Mouse (Mus musculus): ENCODE measurements around the gene Frat1. TPM values are rescaled to one million over a fixed set of nuclear protein-coding genes. Genes with fewer than 3 reads are reported as not detected.

Gene Frat1
- 10 to 100 TPM; 17.5 to 20.5 TPM for total RNA-seq (2021)

DNA sequence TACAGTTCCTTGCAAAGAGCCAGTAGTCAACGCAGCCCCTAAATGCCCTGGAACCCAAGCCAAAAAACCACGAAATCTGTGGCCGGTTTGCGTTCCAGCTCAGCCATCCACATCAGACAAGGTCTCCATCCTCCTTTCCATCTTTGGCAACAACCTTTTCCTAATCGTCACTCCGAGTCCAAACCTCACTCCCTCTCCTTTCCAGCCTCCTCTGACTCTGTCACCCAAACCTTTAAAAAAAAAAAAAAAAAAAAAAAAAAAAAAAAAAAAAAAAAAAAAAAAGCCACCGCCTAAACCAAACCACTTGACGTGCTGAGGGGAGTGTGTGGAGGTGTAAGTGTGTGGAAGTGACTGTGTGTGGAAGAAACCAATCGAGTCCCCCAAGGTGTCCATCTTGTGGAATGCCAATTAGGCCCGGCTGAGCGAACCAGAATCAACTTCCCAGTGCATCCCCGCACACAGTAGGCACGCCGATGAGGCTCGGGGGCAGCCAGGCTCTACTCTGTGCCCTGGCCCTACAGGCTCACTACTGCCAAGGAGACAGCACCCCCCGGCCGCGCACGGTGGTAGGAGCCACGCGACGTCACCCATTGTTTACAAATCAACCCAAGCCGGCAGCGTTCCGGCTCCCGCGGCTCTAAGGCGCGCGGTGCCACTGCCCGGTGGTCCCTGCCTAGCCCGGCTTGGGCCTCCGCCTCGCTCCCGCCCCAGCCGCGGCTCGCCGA, at the start of gene Frat1:
TSS of gene Frat1 (plus strand) at position 590 of the 725 bp plus-strand sequence.
- DNase-seq: peak; percentile 92 to 94

- DNase-seq: no peak
Measured at GRCm38 (mm10) chr19:41786896-41787295, 42.9 kb upstream of the Frat1 start.

DNA sequence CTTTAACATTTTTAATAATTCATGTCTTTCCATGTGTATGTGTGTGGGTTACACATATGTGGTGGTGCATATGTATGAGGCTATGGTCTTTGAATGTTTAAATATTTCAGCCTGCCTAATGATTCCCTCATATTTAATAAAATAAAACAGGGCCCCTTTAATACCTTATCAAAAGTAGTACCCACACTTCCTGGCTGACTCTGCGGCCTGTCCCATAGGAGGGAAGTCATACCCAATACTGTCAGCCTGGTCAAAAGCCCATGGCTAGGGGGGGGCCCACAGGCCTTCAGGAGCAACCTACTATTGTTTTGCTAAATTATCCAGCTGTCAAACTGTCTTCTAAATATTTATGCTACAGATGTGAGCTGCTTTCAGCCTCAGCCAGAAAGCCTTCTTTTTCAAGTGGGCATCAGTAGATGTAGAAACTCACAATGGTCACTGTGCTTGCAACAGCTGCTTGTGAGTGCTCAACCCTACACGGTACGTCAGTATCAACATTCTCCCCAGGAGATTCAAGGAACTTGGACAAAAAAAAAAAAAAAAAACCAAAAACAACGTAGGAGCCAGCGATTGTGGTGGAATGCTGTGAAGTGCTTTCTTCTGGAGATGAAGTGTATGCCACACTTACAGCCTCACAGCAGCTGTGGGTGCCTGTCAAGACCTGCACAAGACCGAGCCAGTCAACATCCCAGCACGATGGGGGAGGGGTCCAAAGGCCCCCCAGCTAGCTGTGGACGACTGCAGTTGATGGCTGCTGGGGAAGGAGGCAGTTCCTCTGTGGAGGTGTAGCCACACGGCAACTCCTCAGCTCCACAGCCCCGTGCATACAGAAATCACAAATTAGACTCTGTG, 40.4 kb upstream of the Frat1 start:
- DNase-seq: no peak

- no peak for DNase-seq
Measured at GRCm38 (mm10) chr19:41791384-41791783, 38.4 kb upstream of the Frat1 start.

DNA sequence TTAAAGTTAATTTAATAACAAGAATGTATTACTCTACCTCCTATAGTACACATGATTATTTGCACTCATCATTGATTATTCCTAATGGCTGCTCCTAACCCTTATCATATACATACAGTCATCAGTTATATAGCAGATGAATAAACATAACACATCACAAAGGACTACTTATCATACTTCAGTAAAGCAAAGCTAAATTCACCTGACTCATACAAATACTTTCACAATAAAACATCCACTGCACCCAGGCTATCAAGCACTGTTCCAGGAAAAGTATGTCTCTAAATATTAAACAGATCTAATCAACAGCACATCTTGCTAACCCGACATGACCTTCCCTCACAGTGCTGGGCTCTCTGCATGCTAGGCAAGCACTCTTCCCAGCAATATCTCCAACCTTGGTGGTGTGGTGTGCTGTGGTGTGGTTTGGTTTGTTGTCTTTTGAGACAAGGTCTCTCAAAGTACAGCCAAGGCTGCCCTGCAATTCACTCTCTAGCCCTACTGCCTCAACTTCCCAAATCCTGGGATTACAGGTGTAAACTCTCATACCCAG, 36.8 kb upstream of the Frat1 start:
- no peak for DNase-seq

- no peak for DNase-seq
Measured at GRCm38 (mm10) chr19:41794017-41794416, 35.8 kb upstream of the Frat1 start.

DNA sequence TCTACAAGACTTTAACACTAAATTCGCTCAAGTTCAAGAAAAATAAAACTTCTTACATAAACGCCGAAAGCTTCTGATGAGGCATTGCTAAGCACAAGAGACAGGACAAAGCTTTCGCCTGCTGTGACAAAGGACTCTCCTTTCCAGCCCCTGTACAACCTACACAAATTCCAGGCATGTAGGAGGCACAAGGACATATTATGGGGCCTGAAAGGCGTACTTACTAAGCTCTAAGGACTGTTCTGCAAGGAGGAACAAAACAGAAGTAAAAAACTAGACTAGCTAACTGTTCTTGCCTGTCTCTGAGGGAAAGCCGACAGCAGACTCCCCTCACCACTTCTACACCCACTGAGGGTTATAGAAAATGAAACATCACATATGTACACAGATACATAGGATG, 34.9 kb upstream of the Frat1 start:
- DNase-seq: no peak

GRCm38 (mm10) chr19:41796148-41796760, 33.5 kb upstream of the Frat1 start:
- no peak for DNase-seq

- no peak for DNase-seq
Measured at GRCm38 (mm10) chr19:41796789-41797327, 32.9 kb upstream of the Frat1 start.

- no peak for DNase-seq
Measured at GRCm38 (mm10) chr19:41797536-41797935, 32.2 kb upstream of the Frat1 start.

DNA sequence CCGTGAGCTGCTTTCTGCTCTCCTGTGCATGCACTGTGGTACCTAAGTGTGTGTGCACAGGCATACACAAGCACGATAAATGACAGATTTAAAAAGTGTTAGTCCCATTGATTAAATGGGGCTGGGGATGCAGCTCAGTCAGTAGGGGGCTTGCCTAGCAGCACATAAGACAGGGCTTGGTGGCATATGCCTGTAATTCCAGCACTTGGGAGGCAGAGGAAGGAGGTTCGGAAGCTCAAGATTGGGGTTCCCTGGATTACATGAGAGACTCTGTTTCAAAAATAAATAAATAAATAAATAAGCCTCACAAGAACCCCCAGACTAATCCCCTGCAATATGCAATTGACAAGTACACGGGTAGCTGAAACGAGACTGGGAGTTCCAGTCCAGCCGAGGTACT, 29.3 kb upstream of the Frat1 start:
- DNase-seq: no peak

DNA sequence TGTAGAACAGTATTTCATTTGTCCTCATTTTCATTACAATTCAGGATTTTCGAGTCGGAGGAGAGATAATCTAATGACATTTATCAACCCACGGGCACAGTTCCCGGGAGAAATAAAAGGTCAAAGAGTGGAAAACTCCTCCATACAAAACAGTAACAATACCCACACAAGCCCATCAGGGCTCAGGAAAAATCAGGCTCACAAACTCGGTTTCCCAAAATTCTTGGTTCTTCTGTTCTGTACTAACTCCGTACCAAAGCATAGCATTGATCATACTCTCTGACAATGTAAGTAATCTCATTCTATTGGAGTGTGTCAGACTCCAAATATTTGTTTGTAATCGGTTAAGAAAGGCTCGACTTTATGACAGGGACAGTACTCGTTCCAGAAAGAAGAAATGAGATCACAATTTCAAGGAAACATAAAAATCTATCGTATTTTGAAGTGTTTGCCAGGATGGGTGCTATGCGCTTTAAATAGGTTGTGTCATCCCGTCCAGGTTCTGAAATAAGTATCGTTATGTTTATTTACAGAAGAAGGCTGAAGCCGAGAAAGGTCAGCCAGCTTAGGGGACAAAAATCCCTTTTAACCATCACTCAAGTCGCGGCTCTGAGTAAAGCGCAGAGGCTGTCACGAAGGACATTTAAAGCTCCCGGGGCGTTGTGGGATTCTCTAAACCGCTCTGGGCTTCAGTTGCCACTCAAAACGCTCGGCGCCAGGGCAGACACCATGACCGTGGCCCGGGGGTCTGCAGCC, 28.6 kb upstream of the Frat1 start:
- no peak for DNase-seq

DNA sequence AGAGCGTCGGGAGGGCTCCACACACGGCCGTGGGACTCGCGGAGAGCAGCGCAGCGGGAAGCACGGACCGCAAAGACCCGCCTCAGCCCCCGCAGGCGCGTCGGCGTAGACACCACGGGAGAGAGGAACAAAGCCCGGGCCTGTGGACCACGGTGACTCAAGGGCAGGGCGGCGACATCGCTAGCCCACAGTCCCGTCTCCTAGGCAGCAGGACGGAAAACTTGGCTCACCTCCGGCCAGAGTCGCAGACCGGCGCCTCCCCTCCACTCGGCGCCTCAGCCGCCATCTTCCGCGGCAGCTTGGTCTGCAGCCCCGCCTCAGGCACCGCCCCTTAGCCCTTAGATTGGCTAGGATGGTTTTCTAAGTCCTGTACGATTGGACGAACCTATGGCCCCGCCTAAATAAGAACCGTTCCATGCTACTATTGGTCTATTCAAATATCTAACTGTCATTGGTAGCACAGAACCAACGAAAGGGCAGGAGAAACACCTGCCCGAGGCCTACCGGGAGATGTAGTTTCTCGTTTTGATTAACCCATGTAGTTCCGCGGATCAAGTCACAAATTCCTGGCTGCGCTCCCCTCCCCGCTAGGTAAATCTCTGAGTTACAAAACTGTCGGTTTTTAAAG, 27.9 kb upstream of the Frat1 start, which contains the start of gene Arhgap19:
TSS of gene Arhgap19 (minus strand) at position 306 of the 628 bp plus-strand sequence.
- peak; percentile 86 to 88 for DNase-seq

GRCm38 (mm10) chr19:41803322-41803721, 26.4 kb upstream of the Frat1 start:
- no peak for DNase-seq

DNA sequence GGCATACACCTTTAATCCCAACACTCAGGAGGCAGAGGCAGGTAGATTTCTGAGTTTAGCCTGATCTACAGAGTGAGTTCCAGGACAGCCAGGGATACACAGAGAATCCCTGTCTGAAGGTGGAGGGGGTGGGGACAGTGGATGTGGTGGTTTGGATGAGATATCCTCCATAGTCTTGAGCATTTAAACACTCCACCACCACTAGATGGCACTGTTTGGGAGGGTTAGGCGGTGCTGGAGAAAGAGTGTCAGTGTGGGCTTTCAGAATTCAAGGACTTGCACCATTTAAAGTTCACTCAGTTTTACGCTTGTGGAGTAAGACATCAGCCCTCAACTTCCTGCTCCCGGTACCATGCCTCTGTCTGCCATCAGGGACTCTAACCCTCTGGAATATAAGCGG, 23.9 kb upstream of the Frat1 start:
- no peak for DNase-seq

- DNase-seq: no peak
Measured at GRCm38 (mm10) chr19:41807497-41807896, 22.3 kb upstream of the Frat1 start.

DNA sequence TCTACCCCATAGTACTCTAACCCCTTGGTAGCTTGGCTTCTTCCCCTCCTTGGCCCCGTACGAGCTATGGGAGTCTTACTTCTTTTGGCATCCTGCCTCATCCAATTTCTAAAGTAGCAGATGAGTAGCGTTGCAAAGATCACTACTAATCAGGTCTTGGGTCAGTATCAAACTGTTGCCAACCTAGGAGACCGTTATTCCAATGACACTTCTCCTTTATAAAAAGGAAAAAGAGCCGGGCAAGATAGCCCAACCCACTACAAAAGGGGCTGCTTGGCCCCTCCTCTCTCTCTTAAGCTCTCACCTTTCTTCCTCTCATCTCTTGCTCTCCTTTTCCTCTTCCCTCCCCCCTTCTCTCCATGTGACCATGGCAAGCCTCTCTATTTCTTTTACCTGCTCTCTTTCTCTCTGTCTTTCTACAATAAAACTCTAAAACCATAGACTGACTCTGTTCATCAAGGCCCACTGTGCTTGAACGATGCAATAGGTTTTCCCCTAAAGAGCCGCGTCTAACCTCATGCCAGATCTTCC, 21.6 kb upstream of the Frat1 start:
- no peak for DNase-seq

GRCm38 (mm10) chr19:41810074-41810473, 19.7 kb upstream of the Frat1 start:
- no peak for DNase-seq

GRCm38 (mm10) chr19:41812525-41812924, 17.2 kb upstream of the Frat1 start:
- DNase-seq: no peak

DNA sequence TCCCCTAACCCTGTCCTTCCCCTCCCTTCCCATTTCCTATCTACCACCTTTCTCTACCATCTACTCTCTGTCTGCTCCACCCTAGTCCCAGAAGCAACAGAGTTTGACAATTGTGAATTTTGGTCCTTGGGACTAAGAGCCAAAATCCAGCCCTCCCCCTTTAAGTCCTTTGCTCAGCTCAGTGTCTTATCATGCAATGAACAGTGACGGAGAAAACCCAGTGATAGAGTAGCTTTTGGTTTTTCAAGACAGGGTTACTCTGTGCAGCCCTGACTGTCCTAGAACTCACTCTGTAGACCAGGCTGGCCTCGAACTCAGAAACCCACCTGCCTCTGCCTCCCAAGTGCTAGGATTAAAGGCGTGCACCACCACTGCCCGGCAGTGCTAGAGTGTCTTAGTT, 16.4 kb upstream of the Frat1 start:
- no peak for DNase-seq

GRCm38 (mm10) chr19:41816410-41816809, 13.4 kb upstream of the Frat1 start:
- no peak for DNase-seq
